Mouse (Mus musculus): ENCODE results near the gene Gm10644. TPM values are rescaled to one million over a fixed set of nuclear protein-coding genes. Genes with fewer than 3 reads are reported as not detected.

Gm10644 gene
- total RNA-seq, 4 experiments from 2014 or later, result 0.22 to 1.1 (median 0.66) TPM

- DNase-seq (ENCODE audit: low spot score in 2 of 2), result no peak
These were observed 56.5 kb downstream of the Gm10644 start for GRCm38 (mm10) chr8:83898456-83898855.

DNA sequence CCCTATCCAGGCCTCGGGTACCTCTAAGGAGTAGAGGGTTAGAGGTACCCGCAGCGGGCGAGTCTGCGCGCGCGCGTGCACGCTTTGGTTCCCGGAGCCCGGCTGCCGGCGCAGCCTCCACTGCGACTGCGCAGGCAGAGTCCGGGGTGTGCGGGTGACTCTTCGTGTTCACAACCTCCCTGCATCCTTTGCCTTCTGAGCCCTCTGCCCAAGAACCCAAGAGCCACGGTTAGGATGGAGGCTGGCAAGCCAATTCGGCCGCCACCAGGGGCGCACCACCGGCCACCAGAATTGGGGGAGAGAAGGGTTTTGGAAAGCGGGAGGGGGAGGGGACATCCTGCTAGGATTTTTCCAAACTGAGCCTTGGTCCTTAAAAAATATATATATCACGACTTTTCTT, 57.8 kb downstream of the Gm10644 start:
- DNase-seq (ENCODE audit: low spot score in 2 of 2), result peak in 1 of 2 experiments; percentile 59

- no peak for DNase-seq (ENCODE audit: low spot score in 2 of 2)
These were observed 58.5 kb downstream of the Gm10644 start for GRCm38 (mm10) chr8:83896461-83896860.

DNA sequence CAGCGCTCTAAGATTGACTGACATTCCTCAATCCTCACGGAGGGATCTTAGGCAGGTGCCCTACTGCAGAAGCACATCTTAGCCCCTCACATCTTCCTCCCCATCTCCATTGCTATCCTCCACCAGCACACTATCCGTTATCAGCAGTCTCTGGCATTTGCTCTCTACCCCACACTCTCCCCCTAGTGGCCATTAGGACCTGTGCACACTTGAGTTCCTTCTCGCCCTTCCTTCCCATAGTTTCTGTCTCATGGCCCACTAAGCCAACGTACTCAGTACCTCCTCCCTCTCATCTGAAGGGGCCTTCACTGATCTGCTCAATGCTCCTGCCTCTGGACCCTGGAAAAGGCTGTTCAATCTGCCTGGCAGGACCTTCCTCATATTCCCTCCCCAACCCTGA, 59.1 kb downstream of the Gm10644 start:
- DNase-seq (ENCODE audit: low spot score in 2 of 2), result no peak

DNA sequence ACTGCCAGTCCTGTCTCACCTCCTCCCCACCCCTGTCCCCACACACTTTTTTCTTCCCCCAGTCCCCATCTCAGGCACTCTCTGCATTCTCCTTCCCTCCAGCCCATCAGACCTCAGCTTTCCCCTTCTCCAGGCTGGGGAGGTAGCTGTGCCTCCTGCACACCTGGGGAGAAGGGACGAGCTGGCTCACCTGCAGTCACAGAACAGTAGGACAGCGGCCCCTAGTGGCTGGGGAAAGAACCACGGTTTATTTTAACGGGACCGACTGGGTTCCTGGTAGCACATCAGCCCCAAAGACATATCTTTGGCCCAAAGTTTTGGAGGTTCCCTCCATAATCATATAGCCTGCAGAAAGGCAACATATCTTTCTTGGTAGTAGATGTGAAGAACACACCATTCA, 61.1 kb downstream of the Gm10644 start:
- peak in 1 of 2 experiments; percentile 84 for DNase-seq (ENCODE audit: low spot score in 2 of 2)

DNA sequence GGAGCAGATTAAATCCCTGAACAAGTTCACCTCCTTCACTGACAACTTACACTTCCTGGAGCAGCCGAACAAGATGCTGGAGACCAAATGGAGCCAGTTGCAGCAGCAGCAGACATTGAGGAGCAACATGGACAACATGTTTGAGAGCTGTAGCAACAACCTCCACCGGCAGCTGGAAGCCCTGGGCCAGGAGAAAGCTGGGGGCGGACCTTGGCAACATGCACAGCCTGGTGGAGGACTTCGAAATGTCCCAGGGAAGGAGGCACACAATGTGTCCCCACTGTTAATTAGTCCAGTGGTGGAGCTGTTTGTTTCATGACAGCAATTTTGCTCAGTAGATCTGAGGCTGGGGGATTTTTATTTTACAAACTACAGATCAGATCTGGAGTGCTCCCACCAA, 62.9 kb downstream of the Gm10644 start:
- DNase-seq (ENCODE audit: low spot score in 2 of 2), result no peak

DNA sequence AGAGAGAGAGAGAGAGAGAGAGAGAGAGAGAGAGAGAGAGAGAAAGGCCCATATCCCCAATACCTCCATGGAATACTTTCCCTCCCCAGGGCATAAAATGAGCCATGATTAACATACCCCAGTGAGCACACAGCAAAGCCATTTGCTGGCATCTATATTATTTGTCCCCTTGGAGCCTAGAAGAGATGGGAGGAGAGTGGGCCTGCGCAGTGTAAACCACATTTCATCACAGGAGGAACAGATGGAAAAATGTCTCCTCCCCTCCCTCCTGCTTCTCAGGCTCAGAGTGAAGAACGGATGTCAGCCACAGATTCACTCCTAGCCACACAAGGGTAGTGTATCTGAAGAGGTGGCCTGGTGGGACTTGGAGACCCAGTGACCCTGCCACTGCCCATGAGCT, 66.6 kb downstream of the Gm10644 start:
- no peak for DNase-seq (ENCODE audit: low spot score in 2 of 2)

Small RNA genes within 50 kb of the gene (microRNA-seq; reads per million reads assigned to microRNA genes)
- gene Gm44330, result 0.64 to 0.76 reads per million in 2 experiments
- gene Gm44450, result 0 to 0.64 reads per million in 2 experiments

Other genes starting within 250 kb of the Gm10644 start
- gene Ddx39, start 240.0 kb downstream of the Gm10644 start, total RNA-seq (2022), result 10 to 100 TPM; 17.4 to 19.4 (median 19.0) TPM
- 10 to 100 TPM in 3 of 4 experiments, 1 to 10 TPM in 1; 9.9 to 13.4 (median 10.4) TPM for gene Adgre5, start 213.9 kb downstream of the Gm10644 start, total RNA-seq (2022)
- gene Adgrl1, start 55.1 kb downstream of the Gm10644 start, total RNA-seq (2022), result 100 to 1,000 TPM; 287 to 307 (median 299) TPM
- 1 to 10 TPM in 1 of 4 experiments, under 1 TPM in 3; 0.63 to 1.1 (median 0.75) TPM for gene Asf1b, start 302 bp upstream of the Gm10644 start, total RNA-seq (2022)
- 100 to 1,000 TPM; 246 to 260 (median 252) TPM for gene Prkaca, start 17.8 kb upstream of the Gm10644 start, total RNA-seq (2022)
- gene Samd1, start 42.5 kb upstream of the Gm10644 start, total RNA-seq (2022), result 10 to 100 TPM; 37.6 to 42.8 (median 40.0) TPM
- under 1 TPM in 1 of 4 experiments, not detected in 3; 0.39 TPM for gene 1700067K01Rik, start 46.3 kb upstream of the Gm10644 start, total RNA-seq (2022)
- gene 2210011C24Rik, start 57.0 kb upstream of the Gm10644 start, total RNA-seq (2022), result 1 to 10 TPM; 1.0 to 2.3 (median 1.5) TPM
- gene Palm3, start 66.3 kb upstream of the Gm10644 start, total RNA-seq (2022), result 1 to 10 TPM; 3.3 to 5.0 (median 4.2) TPM
- 1 to 10 TPM; 1.5 to 2.7 (median 1.8) TPM for gene Il27ra, start 87.4 kb upstream of the Gm10644 start, total RNA-seq (2022)
- not detected for gene Rln3, start 89.8 kb upstream of the Gm10644 start, total RNA-seq (2022)
- 1 to 10 TPM; 3.4 to 7.1 (median 5.4) TPM for gene Gm10643, start 109.9 kb upstream of the Gm10644 start, total RNA-seq (2022)
- 10 to 100 TPM; 24.6 to 34.1 (median 28.3) TPM for gene Rfx1, start 111.6 kb upstream of the Gm10644 start, total RNA-seq (2022)
- 10 to 100 TPM; 18.9 to 21.6 (median 19.3) TPM for gene Dcaf15, start 149.6 kb upstream of the Gm10644 start, total RNA-seq (2022)
- not detected for gene Podnl1, start 170.8 kb upstream of the Gm10644 start, total RNA-seq (2022)
- 10 to 100 TPM; 54.1 to 61.7 (median 57.8) TPM for gene Cc2d1a, start 192.7 kb upstream of the Gm10644 start, total RNA-seq (2022)
- gene 4930432K21Rik, start 192.8 kb upstream of the Gm10644 start, total RNA-seq (2022), result 1 to 10 TPM; 2.1 to 3.5 (median 2.6) TPM
- 1 to 10 TPM; 1.0 to 3.7 (median 2.8) TPM for gene Nanos3, start 230.0 kb upstream of the Gm10644 start, total RNA-seq (2022)

Measured in layer of hippocampus, adult 8-10 months (tissue).